Mouse (Mus musculus): ENCODE measurements around the gene Galnt7. TPM values are rescaled to one million over a fixed set of nuclear protein-coding genes. Genes with fewer than 3 reads are reported as not detected.
A peak's percentile ranks its signal among the peaks of the same experiment; 100 is the strongest.

Gene Galnt7
- polyA plus RNA-seq, 1 experiment from 2014 or later = 11.7 TPM

- H3K4me2 ChIP-seq = no peak overlapping the region
- no peak for ATAC-seq (ENCODE audit: low read depth)
- no peaks in the 10 kb centered on the region for H3K4me1 ChIP-seq (replicated peaks)
- H3K9ac ChIP-seq = no peak overlapping the region
- no peak overlapping the region for H3K27ac ChIP-seq (replicated peaks)
- H3K36me3 ChIP-seq = no peaks in the 10 kb centered on the region
- H3K4me3 ChIP-seq = no peak overlapping the region
- 93% methylated on average over 4 of the region's 4 CpGs for WGBS
- H3K9me3 ChIP-seq = no peaks in the 10 kb centered on the region
- no peaks in the 10 kb centered on the region for H3K27me3 ChIP-seq
Observed at GRCm38 (mm10) chr8:57623955-57624354, 28.9 kb downstream of the Galnt7 start.

DNA sequence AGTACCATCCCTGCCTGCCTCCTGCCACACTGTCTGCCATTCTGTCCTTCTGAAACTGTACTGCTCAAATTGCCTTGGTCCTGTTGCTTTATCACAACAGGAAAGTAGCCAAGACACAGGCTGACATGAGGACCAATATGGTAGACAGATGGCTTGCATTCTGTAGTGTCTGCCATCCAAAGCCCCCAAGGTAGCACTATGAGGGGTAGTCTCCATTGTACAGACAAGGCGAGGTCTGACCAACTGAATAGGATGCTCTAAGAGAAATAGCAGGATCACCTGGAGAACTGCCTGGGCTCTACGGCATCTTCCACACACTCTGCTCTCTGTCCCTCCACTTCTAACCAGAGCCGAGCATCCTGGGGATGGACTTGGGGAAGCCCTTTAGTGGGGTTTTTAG is 29.8 kb downstream of the Galnt7 start:
- ATAC-seq (ENCODE audit: low read depth) = no peak
- Histone ChIP-seq H3K9ac (no peak overlapping the region), H3K27me3 (no peaks in the 10 kb centered on the region), H3K4me3 (no peak overlapping the region), H3K4me2 (no peak overlapping the region), H3K9me3 (no peaks in the 10 kb centered on the region), H3K4me1 (replicated peaks) (no peaks in the 10 kb centered on the region), H3K36me3 (no peaks in the 10 kb centered on the region), H3K27ac (replicated peaks) (no peak overlapping the region)
- WGBS = 88% methylated on average over 3 of the region's 3 CpGs

GRCm38 (mm10) chr8:57616965-57617364 is 35.9 kb downstream of the Galnt7 start:
- Histone ChIP-seq H3K9me3 (no peaks in the 10 kb centered on the region), H3K27me3 (no peaks in the 10 kb centered on the region), H3K9ac (no peak overlapping the region), H3K4me3 (no peak overlapping the region), H3K27ac (replicated peaks) (no peak overlapping the region), H3K4me1 (replicated peaks) (peaks cover 5% of the 10 kb centered on the region; the same call in 1 of the 2 replicates), H3K36me3 (no peaks in the 10 kb centered on the region), H3K4me2 (no peak overlapping the region)
- ATAC-seq (ENCODE audit: low read depth) = no peak
- 59% methylated on average over 5 of the region's 5 CpGs for WGBS

- no peak overlapping the region for H3K4me3 ChIP-seq
- peaks cover 12% of the 10 kb centered on the region for H3K4me1 ChIP-seq (replicated peaks)
- no peak overlapping the region for H3K4me2 ChIP-seq
- WGBS = 74% methylated on average over 15 of the region's 15 CpGs
- H3K36me3 ChIP-seq = no peaks in the 10 kb centered on the region
- no peaks in the 10 kb centered on the region for H3K9me3 ChIP-seq
- no peak overlapping the region for H3K9ac ChIP-seq
- ATAC-seq (ENCODE audit: low read depth) = no peak
- H3K27me3 ChIP-seq = no peaks in the 10 kb centered on the region
- no peak overlapping the region for H3K27ac ChIP-seq (replicated peaks)
Observed at GRCm38 (mm10) chr8:57615016-57615657, 37.7 kb downstream of the Galnt7 start.

- WGBS = 34% methylated on average over 7 of the region's 7 CpGs
- peaks cover 12% of the 10 kb centered on the region for H3K4me1 ChIP-seq (replicated peaks)
- no peak overlapping the region for H3K4me3 ChIP-seq
- H3K9me3 ChIP-seq = no peaks in the 10 kb centered on the region
- H3K9ac ChIP-seq = no peak overlapping the region
- H3K27me3 ChIP-seq = no peaks in the 10 kb centered on the region
- no peak for ATAC-seq (ENCODE audit: low read depth)
- H3K27ac ChIP-seq (replicated peaks) = no peak overlapping the region
- no peaks in the 10 kb centered on the region for H3K36me3 ChIP-seq
- H3K4me2 ChIP-seq = no peak overlapping the region
Observed at GRCm38 (mm10) chr8:57611419-57611977, 41.3 kb downstream of the Galnt7 start.

- no peak overlapping the region for H3K4me3 ChIP-seq
- H3K4me1 ChIP-seq (replicated peaks) = peaks cover 12% of the 10 kb centered on the region
- no peaks in the 10 kb centered on the region for H3K36me3 ChIP-seq
- 61% methylated on average over 10 of the region's 11 CpGs for WGBS
- no peaks in the 10 kb centered on the region for H3K9me3 ChIP-seq
- ATAC-seq (ENCODE audit: low read depth) = no peak
- no peak overlapping the region for H3K4me2 ChIP-seq
- no peak overlapping the region for H3K27ac ChIP-seq (replicated peaks)
- H3K27me3 ChIP-seq = no peaks in the 10 kb centered on the region
- H3K9ac ChIP-seq = no peak overlapping the region
Observed at GRCm38 (mm10) chr8:57610706-57611418, 42.0 kb downstream of the Galnt7 start.

DNA sequence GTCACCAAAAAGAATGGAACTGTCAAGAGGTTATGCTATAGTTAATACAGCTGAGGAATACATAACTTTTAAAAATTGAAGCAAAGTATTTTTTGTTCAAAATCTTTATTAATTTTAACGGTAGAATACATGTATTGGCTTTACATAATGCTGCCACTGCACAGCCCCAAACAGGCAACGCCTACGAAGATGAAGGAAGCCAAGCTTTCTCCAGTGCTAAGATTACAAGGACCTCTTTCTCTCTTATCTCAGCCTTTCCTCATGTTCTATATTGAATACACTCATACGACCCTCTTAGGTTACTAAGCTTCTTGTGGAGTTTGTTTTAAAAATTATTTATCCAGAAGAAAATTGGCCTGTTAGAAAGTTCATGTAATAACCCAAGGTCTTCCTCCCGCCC is 50.3 kb downstream of the Galnt7 start:
- no peaks in the 10 kb centered on the region for H3K36me3 ChIP-seq
- ATAC-seq (ENCODE audit: low read depth) = no peak
- no peak overlapping the region for H3K27ac ChIP-seq (replicated peaks)
- H3K27me3 ChIP-seq = no peaks in the 10 kb centered on the region
- no peak overlapping the region for H3K4me3 ChIP-seq
- 85% methylated on average over 5 of the region's 5 CpGs for WGBS
- no peaks in the 10 kb centered on the region for H3K9me3 ChIP-seq
- H3K9ac ChIP-seq = no peak overlapping the region
- peaks cover 8% of the 10 kb centered on the region; the same call in 1 of the 2 replicates for H3K4me1 ChIP-seq (replicated peaks)
- H3K4me2 ChIP-seq = no peak overlapping the region

DNA sequence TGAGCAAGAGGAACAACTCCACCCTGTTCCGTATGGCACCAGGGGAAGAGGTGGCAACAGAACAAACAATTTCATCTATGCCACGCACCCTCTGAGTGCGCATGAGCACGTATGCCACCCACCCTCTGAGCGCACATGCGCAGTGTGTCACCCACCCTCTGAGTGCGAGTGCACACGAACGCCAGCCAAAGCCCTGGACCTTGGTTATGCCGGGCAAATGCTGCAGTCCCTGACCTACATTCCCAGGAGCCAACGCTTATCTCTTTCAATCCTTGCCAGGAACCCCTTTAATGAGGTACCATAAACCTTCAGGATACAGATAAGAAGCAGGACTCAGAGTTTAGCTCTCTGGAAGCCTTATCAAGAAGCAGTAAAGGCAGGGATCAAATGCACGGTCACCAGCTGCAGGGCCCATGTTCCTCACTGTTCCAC is 50.8 kb downstream of the Galnt7 start:
- Histone ChIP-seq H3K27ac (replicated peaks) (no peak overlapping the region), H3K36me3 (no peaks in the 10 kb centered on the region), H3K9me3 (no peaks in the 10 kb centered on the region), H3K4me3 (no peak overlapping the region), H3K4me2 (no peak overlapping the region), H3K27me3 (no peaks in the 10 kb centered on the region), H3K9ac (no peak overlapping the region), H3K4me1 (replicated peaks) (peaks cover 8% of the 10 kb centered on the region; the same call in 1 of the 2 replicates)
- ATAC-seq (ENCODE audit: low read depth) = no peak
- WGBS = 88% methylated on average over 12 of the region's 12 CpGs

GRCm38 (mm10) chr8:57599813-57600555 is 52.8 kb downstream of the Galnt7 start:
- Histone ChIP-seq H3K4me1 (replicated peaks) (peaks cover 8% of the 10 kb centered on the region; the same call in 1 of the 2 replicates), H3K36me3 (no peaks in the 10 kb centered on the region), H3K27me3 (no peaks in the 10 kb centered on the region), H3K9me3 (no peaks in the 10 kb centered on the region), H3K27ac (replicated peaks) (no peak overlapping the region), H3K4me3 (no peak overlapping the region), H3K9ac (no peak overlapping the region), H3K4me2 (peak overlapping the region; percentile 37)
- 23% methylated on average over 22 of the region's 22 CpGs for WGBS
- ATAC-seq (ENCODE audit: low read depth) = peak; percentile 23; the same call in 1 of the 2 replicates

- no peaks in the 10 kb centered on the region for H3K36me3 ChIP-seq
- no peaks in the 10 kb centered on the region for H3K27me3 ChIP-seq
- WGBS = 39% methylated on average over 3 of the region's 3 CpGs
- no peak overlapping the region for H3K4me3 ChIP-seq
- no peak overlapping the region for H3K4me2 ChIP-seq
- H3K9ac ChIP-seq = no peak overlapping the region
- H3K4me1 ChIP-seq (replicated peaks) = peaks cover 8% of the 10 kb centered on the region; the same call in 1 of the 2 replicates
- no peak overlapping the region for H3K27ac ChIP-seq (replicated peaks)
- H3K9me3 ChIP-seq = no peaks in the 10 kb centered on the region
- ATAC-seq (ENCODE audit: low read depth) = no peak
Observed at GRCm38 (mm10) chr8:57595853-57596252, 57.0 kb downstream of the Galnt7 start.

DNA sequence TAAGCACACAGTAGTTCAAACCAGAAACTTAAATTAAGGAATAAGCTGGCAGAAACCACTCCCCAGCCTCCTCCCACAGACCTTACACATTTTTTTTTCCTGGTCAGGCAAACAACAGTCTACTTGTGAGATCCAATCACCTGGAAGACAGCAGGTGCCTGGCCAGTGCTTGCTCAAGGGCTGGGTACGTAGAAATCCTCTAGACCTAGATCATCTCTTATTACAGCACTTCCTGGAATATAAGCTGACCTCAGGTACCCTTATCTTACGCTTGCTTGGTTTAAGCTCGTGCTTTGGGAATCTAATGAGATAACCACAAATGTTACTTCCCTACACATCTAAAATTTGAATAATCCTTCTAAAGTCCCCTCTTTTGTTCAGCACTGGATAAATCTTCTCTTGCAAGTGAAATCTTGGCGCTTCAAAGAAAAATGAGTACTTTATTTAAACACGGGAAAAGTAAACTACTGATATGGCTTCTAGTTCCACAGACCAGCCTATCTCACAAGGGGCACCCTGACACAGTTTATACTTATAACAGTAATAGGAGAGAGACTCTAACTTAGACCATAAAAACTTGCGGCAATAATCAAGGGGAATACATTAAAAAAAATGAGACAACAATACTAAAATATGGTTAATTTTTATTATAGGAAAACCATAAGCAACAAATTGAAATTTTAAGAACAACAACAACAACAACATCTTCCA is 58.5 kb downstream of the Galnt7 start:
- no peak for ATAC-seq (ENCODE audit: low read depth)
- no peaks in the 10 kb centered on the region for H3K36me3 ChIP-seq
- WGBS = 88% methylated on average over 6 of the region's 6 CpGs
- no peaks in the 10 kb centered on the region for H3K9me3 ChIP-seq
- H3K4me3 ChIP-seq = no peak overlapping the region
- no peaks in the 10 kb centered on the region for H3K4me1 ChIP-seq (replicated peaks)
- H3K9ac ChIP-seq = no peak overlapping the region
- H3K4me2 ChIP-seq = no peak overlapping the region
- H3K27me3 ChIP-seq = no peaks in the 10 kb centered on the region
- no peak overlapping the region for H3K27ac ChIP-seq (replicated peaks)
